Mouse (Mus musculus) hindbrain, embryonic 11.5 days (tissue): ENCODE results near the gene Uox. TPM values are rescaled to one million over a fixed set of nuclear protein-coding genes. Genes with fewer than 3 reads are reported as not detected.

Source experiments
- ATAC-seq: fragments of 200-750 bp; cut with Nextera tagmentation; 2 replicates; pipeline ENCODE4 v1.8.0; 2017; ENCODE audit warnings: mild to moderate bottlenecking, moderate TSS enrichment, moderate library complexity; ENCODE audit not compliant: low FRiP score
- DNase-seq: peaks from one replicate; pipeline ENCODE4 v3.0.0-alpha.2; 2015; ENCODE audit warnings: low spot score
- H3K27ac ChIP-seq: fragments of 300-500 bp; sonication (generic); 2 replicates; pipeline ENCODE4 v1.5.1; 2014; ENCODE audit warnings: mild to moderate bottlenecking, low read depth, low read length
- H3K27me3 ChIP-seq: fragments of 300-500 bp; sonication (generic); 2 replicates; pipeline ENCODE4 v1.6.1; 2014; ENCODE audit warnings: mild to moderate bottlenecking, low read length, moderate library complexity, mixed read lengths; ENCODE audit not compliant: control insufficient read depth, insufficient read depth
- H3K36me3 ChIP-seq: fragments of 300-500 bp; sonication (generic); 2 replicates; pipeline ENCODE4 v1.6.1; 2014; ENCODE audit warnings: mild to moderate bottlenecking, low read length, moderate library complexity, mixed read lengths; ENCODE audit not compliant: control insufficient read depth, insufficient read depth
- H3K4me1 ChIP-seq: fragments of 300-500 bp; sonication (generic); replicated peaks from 2 replicates; pipeline ENCODE4 v1.6.1; 2014; ENCODE audit warnings: low read length, mixed read lengths; ENCODE audit not compliant: control insufficient read depth, insufficient read depth
- H3K4me2 ChIP-seq: fragments of 300-500 bp; sonication (generic); replicated peaks from 2 replicates; pipeline ENCODE4 v1.6.1; 2014; ENCODE audit warnings: mild to moderate bottlenecking, low read depth, low read length
- H3K4me3 ChIP-seq: fragments of 300-500 bp; sonication (generic); 2 replicates; pipeline ENCODE4 v1.5.1; 2014; ENCODE audit warnings: low read depth, low read length
- H3K9ac ChIP-seq: fragments of 300-500 bp; sonication (generic); 2 replicates; pipeline ENCODE4 v1.6.1; 2014; ENCODE audit warnings: low read depth, low read length
- H3K9me3 ChIP-seq: fragments of 300-500 bp; sonication (generic); 2 replicates; pipeline ENCODE4 v1.6.1; 2016; ENCODE audit warnings: low read length; ENCODE audit not compliant: control insufficient read depth
- WGBS: fragments of 180-500 bp; shearing (Covaris S2); extraction: QIAGEN DNeasy Blood & Tissue Kit; methylation state at CpG from one replicate; pipeline ENCODE4 v1.1.7; 2014; 5-methylcytosine and 5-hydroxymethylcytosine counted together
- polyA plus RNA-seq: library from polyadenylated mRNA; unstranded; fragments of >200 nt; fragmentation: Nextera tagmentation; extraction: Ambion mirVana; gene quantifications from 2 replicates; pipeline ENCODE4 v1.2.1, GENCODE M21; 2014

The Uox gene
- polyA plus RNA-seq, 1 experiment from 2014 or later = not detected

DNA sequence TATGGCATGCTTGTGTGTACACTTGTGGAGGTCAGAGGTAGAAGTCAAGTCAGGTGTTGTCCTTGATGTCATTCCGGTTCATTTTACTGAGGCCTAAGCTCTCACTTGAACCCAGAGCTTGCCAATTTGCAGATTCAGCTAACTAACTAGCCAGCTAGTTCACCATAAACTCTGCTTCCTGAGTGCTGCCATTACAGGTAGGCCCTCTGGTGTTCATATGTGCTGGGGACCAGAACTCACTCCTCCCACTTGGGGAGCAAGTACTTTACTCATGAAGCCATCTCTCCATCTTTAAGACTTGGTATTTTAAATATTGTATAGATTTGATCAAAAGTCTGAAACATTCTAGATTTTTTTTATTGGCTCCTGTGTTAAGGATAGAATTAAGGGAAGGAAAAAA lies 13.7 kb upstream of the Uox start:
- H3K27ac ChIP-seq = no peak overlapping the region
- no peak overlapping the region for H3K4me3 ChIP-seq
- ATAC-seq (no peak), DNase-seq (no peak)
- no peak overlapping the region for H3K4me2 ChIP-seq
- no peaks in the 10 kb centered on the region for H3K36me3 ChIP-seq
- no peak overlapping the region for H3K9ac ChIP-seq
- H3K4me1 ChIP-seq = no peaks in the 10 kb centered on the region
- no peaks in the 10 kb centered on the region for H3K27me3 ChIP-seq
- WGBS = 85% methylated on average over 1 of the region's 1 CpGs
- H3K9me3 ChIP-seq = no peaks in the 10 kb centered on the region

GRCm38 (mm10) chr3:146557507-146557906 lies 12.7 kb upstream of the Uox start:
- Histone ChIP-seq H3K4me3 (no peak overlapping the region), H3K27ac (no peak overlapping the region), H3K4me1 (no peaks in the 10 kb centered on the region), H3K36me3 (no peaks in the 10 kb centered on the region), H3K4me2 (no peak overlapping the region), H3K9ac (no peak overlapping the region), H3K9me3 (no peaks in the 10 kb centered on the region), H3K27me3 (no peaks in the 10 kb centered on the region)
- 91% methylated on average over 6 of the region's 6 CpGs for WGBS
- ATAC-seq = no peak
- DNase-seq = no peak

DNA sequence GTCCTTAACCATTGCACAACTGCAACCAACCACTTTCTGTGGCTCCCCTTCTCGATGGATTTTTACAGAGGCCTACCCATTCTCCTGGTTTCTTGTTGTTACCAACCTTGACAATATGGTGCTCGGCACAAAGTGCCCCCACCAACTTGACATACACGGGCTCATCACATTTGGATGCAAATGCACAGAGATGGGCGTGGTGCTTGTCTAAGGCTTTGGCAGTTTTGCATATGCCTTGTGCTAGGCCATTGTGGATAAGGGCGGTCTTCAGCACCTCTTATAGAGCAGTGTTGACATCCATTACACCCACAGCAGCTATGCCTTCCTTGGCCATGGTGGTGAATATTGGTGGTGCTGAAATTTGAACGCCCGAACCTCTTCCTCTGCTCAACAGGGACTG lies 7.3 kb upstream of the Uox start:
- no peak overlapping the region for H3K4me3 ChIP-seq
- H3K27ac ChIP-seq = no peak overlapping the region
- no peak overlapping the region for H3K9ac ChIP-seq
- H3K9me3 ChIP-seq = no peaks in the 10 kb centered on the region
- ATAC-seq (no peak), DNase-seq (no peak)
- H3K4me1 ChIP-seq = no peaks in the 10 kb centered on the region
- 90% methylated on average over 7 of the region's 7 CpGs for WGBS
- no peaks in the 10 kb centered on the region for H3K36me3 ChIP-seq
- H3K27me3 ChIP-seq = no peaks in the 10 kb centered on the region
- H3K4me2 ChIP-seq = no peak overlapping the region

DNA sequence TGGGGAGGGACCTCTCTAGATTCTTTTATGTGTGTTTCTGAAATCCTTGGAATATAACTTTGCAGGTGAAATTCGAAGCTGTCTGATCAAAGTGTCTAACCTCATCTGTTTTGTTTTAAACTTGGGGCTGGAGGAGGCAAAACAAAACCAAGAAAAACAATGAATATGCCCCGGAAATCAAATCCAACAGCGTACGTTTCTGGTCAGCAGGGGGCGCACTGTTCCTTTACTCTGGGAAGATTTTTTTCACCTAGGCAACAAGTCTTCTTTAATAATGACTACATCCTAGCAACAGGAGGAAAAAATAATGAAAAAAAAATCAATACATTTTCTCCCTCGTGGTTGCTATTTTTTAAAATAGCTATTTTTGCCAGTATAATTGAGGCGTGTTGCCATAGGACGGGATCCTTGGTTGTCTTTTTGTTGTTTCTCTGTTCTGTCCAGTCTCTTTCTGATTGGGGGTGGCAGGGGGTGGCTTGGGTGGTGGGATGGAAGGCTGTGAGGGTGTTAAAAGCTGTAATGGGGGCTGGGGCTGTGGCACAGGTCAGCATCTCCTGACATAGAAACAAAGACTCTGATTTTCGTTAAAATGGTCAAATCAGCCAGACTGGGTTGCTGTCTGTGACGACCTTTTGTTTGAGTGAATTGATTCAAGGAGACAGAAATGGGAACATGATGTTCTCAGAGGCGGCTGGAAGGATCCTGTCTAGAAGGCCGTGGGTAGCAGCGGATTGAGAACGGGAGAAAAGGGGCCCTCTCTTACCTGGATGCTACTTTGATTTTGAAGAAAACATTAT lies 5.8 kb upstream of the Uox start:
- 33% methylated on average over 14 of the region's 14 CpGs for WGBS
- DNase-seq (peak; percentile 90), ATAC-seq (0 out of 2 replicates have a peak, but pooled peaks have one; percentile 35)
- Histone ChIP-seq H3K36me3 (no peaks in the 10 kb centered on the region), H3K9me3 (no peaks in the 10 kb centered on the region), H3K4me2 (no peak overlapping the region), H3K9ac (no peak overlapping the region), H3K4me3 (no peak overlapping the region), H3K27ac (no peak overlapping the region), H3K27me3 (no peaks in the 10 kb centered on the region), H3K4me1 (no peaks in the 10 kb centered on the region)

- ATAC-seq (no peak), DNase-seq (no peak)
- no peaks in the 10 kb centered on the region for H3K36me3 ChIP-seq
- no peaks in the 10 kb centered on the region for H3K4me1 ChIP-seq
- 93% methylated on average over 1 of the region's 1 CpGs for WGBS
- H3K9me3 ChIP-seq = no peaks in the 10 kb centered on the region
- no peak overlapping the region for H3K27ac ChIP-seq
- no peak overlapping the region for H3K9ac ChIP-seq
- H3K4me2 ChIP-seq = no peak overlapping the region
- no peak overlapping the region for H3K4me3 ChIP-seq
- H3K27me3 ChIP-seq = no peaks in the 10 kb centered on the region
Observed at GRCm38 (mm10) chr3:146565065-146565411, 5.2 kb upstream of the Uox start.

DNA sequence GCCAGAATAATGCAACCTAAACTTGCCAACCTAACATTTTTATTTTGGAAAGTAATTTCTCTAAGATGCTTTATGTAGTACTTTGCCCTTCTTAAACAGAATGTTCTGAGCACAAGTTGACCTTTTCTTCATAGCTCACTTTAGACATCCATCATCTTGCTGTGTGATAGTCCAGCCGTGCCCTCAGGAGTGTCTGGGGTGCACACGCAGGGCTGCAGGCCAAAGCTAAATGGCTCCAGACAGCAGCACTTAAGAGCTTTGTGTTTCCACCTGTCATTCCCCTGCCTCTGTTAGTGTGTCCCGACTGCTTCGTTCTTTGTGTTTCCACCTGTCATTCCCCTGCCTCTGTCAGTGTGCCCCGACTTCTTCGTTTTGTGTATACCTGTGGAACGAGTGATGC lies 2.9 kb upstream of the Uox start:
- no peak for ATAC-seq
- Histone ChIP-seq H3K4me2 (no peak overlapping the region), H3K27me3 (no peaks in the 10 kb centered on the region), H3K4me1 (no peaks in the 10 kb centered on the region), H3K9me3 (no peaks in the 10 kb centered on the region), H3K36me3 (no peaks in the 10 kb centered on the region), H3K4me3 (no peak overlapping the region), H3K27ac (no peak overlapping the region), H3K9ac (no peak overlapping the region)
- no peak for DNase-seq
- 80% methylated on average over 7 of the region's 7 CpGs for WGBS

- no peaks in the 10 kb centered on the region for H3K9me3 ChIP-seq
- no peaks in the 10 kb centered on the region for H3K27me3 ChIP-seq
- DNase-seq (no peak), ATAC-seq (no peak)
- no peak overlapping the region for H3K9ac ChIP-seq
- H3K36me3 ChIP-seq = no peaks in the 10 kb centered on the region
- H3K4me3 ChIP-seq = no peak overlapping the region
- no peak overlapping the region for H3K27ac ChIP-seq
- H3K4me2 ChIP-seq = no peak overlapping the region
- 87% methylated on average over 9 of the region's 9 CpGs for WGBS
- H3K4me1 ChIP-seq = no peaks in the 10 kb centered on the region
Observed at GRCm38 (mm10) chr3:146567884-146568530, 2.2 kb upstream of the Uox start.

- Histone ChIP-seq H3K27me3 (no peaks in the 10 kb centered on the region), H3K4me2 (no peak overlapping the region), H3K27ac (no peak overlapping the region), H3K4me1 (no peaks in the 10 kb centered on the region), H3K4me3 (no peak overlapping the region), H3K9ac (no peak overlapping the region), H3K9me3 (no peaks in the 10 kb centered on the region), H3K36me3 (no peaks in the 10 kb centered on the region)
- ATAC-seq = no peak
- no peak for DNase-seq
- WGBS = 80% methylated on average over 3 of the region's 3 CpGs
Observed at GRCm38 (mm10) chr3:146569594-146569993, 632 bp upstream of the Uox start.

DNA sequence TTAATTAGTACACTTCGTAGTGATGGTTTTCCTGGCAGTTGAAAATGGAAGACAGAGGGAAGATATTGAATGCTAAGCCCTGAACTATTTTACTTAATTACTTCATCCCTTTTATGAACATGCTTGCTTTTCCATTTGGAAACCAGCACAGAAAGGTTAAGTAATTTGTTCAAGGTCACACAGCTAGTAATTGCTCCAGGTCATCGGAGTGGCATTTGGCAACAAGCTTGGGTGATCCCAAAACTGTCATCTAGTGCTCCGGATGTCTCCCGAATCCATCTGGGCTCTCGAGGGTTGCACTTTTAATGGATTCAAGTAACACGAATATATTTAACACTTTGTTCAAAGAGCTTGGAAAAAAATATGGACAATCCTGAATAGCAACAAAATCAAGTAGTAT lies 713 bp downstream of the Uox start:
- no peaks in the 10 kb centered on the region for H3K36me3 ChIP-seq
- no peaks in the 10 kb centered on the region for H3K9me3 ChIP-seq
- WGBS = 85% methylated on average over 6 of the region's 6 CpGs
- no peak overlapping the region for H3K4me2 ChIP-seq
- no peak for DNase-seq
- H3K27me3 ChIP-seq = no peaks in the 10 kb centered on the region
- H3K9ac ChIP-seq = no peak overlapping the region
- H3K4me3 ChIP-seq = no peak overlapping the region
- ATAC-seq = no peak
- H3K27ac ChIP-seq = no peak overlapping the region
- no peaks in the 10 kb centered on the region for H3K4me1 ChIP-seq
